Mouse (Mus musculus): ENCODE results near the gene Cldn11.

DNA sequence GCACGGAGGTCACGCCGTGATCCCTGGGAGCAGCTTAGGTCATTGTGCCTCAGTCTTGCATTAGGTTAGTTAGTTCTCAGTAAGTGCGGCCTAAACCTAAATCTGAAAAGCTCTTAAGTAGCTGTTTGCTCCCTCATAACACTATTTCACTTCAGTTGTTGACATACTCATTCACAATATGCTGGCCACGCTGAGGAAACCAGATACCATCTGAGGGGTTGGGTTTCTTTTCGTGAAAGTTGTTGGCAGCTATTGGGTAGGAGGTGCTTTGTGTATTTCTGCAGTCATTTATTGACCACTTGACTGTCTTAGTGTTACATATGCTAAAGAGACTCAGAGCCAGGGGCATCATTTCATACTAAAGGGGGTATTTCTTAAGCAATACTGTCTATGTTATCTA, 44.8 kb upstream of the Cldn11 start:
- TF ChIP-seq CTCF (IDR thresholded peaks at IDR 0.05; ENCODE audit: low read depth) (no peak), EP300 (IDR thresholded peaks at IDR 0.05; ENCODE audit: low read depth) (no peak)

Data from liver, embryonic 14.5 days (tissue).